Mouse (Mus musculus): ENCODE measurements at regions not wholly inside any gene's neighbourhood (a gene's known extent, or its start where the extent isn't known, plus 50 kb on each side); places are given as distances from the start of the nearest gene placed in this dataset.
A peak's percentile ranks its signal among the peaks of the same experiment; 100 is the strongest.
"Not testable (repeated sequence)": the region's sequence is repeated elsewhere in the genome, so short reads cannot be mapped to it uniquely, and the experiment has no call there.

GRCm38 (mm10) chr7:116596914-116597313 is 92.7 kb downstream of the Nucb2 start:
- no peak for DNase-seq (ENCODE audit: low spot score)

- no peak for DNase-seq (ENCODE audit: low spot score)
Measured at GRCm38 (mm10) chr7:116600340-116600739, 96.2 kb downstream of the Nucb2 start.

DNA sequence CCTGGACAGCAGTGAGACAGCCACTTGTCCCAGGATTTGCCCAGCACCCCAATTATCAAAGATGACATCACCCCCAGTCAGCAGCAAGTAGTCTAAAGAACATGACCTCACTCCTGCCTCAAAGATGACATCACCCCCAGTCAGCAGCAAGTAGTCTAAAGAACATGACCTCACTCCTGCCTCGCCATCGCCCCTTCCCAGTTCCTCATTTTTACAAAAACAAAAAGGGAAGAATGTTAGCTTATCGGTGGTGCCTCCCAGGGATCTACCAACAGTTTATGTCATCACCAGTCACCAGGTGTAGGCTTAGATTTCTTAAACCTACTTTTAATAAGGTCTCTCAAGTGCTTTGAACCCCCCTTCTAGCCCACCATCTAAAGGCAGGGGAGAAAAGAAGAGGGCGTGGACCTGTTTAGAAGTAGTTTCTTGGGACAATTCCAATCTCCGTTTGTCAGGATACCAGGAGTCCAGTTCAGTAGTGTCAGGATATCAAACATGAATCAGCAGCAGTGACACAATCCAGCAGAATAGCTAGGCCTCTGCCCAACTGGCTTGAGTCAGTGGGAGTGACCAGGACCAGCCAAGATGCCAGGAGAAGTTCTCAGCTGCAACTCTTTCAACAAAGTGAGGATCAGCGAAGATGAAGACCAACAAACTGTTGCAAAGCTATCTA is 99.1 kb downstream of the Nucb2 start:
- no peak for DNase-seq (ENCODE audit: low spot score)

- no peak for DNase-seq (ENCODE audit: low spot score)
Measured at GRCm38 (mm10) chr7:116603840-116604194, 99.6 kb downstream of the Nucb2 start.

DNA sequence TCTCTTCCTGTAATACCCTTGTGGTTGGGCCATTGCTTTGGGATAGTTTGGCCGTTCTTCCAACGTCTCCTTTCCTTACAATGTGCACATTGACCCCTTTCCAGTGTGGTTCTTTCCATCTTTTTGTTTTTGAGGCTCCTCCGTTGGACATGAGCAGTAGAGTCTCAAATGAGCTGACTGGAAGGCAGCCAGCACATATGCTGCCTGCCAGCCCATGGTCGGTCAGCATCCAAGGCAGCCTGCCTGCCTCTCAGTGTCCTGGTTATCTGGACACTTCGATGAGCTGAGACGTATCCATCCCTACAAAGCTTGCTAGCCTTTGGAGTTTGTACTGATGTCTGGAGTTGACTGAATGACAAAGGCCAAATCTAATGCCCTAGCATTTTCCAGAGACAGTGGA is 102.1 kb downstream of the Nucb2 start:
- DNase-seq (ENCODE audit: low spot score): no peak

GRCm38 (mm10) chr7:116606751-116607483 is 102.7 kb downstream of the Nucb2 start:
- DNase-seq (ENCODE audit: low spot score): no peak

DNA sequence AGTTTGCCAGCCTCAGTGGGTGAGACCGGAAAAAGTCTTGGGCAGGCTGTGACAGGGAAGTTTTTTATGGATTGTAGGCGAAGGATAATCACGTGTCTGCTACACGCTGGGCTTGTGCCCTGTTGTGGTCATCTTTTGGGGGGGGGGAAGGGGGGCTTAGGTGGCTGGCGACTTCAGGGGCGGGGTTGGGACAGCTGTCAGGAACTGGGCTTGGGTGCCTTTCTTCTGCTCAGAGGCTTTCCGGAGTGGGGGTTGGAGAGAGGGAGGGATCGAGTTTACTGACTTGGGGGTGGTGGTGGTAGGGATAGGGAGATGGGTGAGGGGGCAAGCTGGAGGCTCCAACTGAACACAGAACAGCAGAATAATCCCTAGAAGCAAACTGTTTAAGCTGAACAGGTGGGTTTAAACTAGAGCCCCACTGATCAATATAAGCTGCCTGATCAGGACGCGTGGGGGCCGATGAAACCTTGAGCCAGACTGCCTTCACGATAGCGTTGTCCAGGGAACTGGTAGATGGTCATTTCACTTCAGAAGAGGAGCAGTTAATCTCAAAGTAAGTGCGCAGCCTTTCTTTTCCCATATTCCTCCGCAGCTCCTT is 103.6 kb downstream of the Nucb2 start:
- DNase-seq (ENCODE audit: low spot score): peak; percentile 46

- peak; percentile 91 for DNase-seq (ENCODE audit: low spot score)
Measured at GRCm38 (mm10) chr7:116608350-116609085, 104.3 kb downstream of the Nucb2 start.

DNA sequence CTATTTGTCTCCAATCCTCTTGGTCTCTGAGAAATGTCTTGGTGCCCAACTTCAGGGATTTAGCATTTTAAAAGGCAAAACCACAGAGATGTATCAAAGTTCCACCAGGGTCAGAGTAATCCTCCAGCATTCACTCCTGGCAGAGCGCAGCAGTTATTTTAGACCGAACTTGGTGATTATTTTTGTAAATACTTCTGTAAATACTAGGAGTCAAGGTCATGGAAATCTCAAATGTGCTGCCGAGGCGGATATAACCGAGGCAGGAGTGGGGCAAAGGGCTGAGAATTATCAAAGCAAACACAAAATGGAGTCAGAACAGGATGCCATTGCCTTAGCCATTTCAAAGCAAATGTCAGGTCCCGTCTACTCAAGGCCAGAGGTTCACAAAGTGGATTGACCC is 105.2 kb downstream of the Nucb2 start:
- no peak for DNase-seq (ENCODE audit: low spot score)

DNA sequence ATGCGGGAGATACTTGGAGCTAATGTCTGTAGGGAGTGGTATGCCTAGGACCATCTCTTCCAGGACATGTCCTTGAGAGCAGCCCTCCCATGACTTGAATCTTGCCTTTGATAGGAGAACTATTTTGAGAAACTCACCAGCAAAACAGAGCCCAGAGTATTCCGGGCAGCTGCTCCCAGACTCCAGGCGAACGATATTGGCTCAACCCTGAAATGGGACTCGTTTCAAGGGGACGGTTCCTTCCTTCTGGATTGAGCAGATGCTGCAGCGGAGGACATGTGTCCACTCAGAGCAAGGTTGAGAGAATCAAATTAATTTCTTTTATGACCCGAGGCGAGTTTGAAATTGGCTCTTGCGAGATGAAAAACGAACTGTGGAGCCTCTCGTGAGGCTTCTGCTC is 105.7 kb downstream of the Nucb2 start:
- DNase-seq (ENCODE audit: low spot score): no peak

DNA sequence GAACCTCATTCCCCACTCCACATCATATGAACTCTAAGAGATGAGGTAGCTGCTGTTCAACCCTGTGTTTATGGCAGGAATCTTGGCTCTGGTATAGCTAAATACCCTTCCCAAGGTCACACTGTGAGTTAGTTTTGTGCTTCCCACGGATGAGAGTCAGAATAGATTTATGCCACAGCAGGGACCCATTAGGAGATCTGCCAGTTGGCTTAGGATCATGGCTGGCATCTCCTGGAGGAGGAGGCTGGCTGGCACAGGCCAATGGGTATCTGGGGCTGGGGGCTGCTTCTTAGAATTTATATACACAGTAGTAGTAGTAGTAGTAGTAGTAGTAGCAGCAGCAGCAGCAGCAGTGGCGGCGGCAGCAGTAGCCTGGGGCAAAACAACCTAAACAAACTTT is 111.8 kb downstream of the Nucb2 start:
- DNase-seq (ENCODE audit: low spot score): no peak

DNA sequence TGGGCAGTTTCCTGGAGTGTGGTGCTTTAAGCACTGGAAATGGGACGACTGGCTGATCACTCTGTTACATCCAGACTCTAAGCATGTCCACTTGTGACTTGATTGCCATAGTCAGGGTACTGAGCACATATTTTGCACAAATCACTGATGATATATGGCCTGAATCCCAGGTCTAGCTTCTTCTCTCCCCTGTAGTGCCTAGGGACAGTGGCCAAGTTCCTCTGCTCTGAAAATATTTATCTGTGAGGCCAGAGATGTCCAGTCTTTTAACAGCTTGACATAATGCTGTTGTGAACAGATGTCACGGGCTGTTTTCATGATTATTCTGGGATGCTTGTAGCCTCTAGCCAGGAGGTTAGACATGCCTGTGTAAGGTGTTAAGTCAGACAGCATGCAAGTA is 115.5 kb downstream of the Nucb2 start:
- DNase-seq (ENCODE audit: low spot score): no peak

- no peak for DNase-seq (ENCODE audit: low spot score)
Measured at GRCm38 (mm10) chr7:116620381-116620780, 116.2 kb downstream of the Nucb2 start.

DNA sequence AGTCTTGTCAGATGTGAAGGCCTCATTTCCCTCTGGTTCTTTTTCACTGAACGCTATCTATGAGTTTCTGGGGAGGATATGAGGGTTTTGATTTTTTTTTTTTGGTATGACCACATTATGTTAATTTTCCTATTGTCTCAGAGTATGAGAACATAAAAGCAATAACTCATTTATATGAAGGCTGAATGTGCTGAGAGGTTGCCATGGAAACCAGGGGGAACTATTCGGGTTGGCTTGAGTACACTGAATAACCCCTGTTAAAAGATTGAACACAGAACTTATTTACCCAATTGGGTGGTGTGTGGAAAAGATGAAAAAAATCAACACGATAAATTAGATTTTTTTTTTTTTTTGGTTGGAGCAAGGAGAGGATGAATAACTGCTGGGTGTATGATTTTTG is 129.0 kb downstream of the Nucb2 start:
- DNase-seq (ENCODE audit: low spot score): no peak

- DNase-seq (ENCODE audit: low spot score): peak; percentile 93
Measured at GRCm38 (mm10) chr7:116644902-116645650, 140.9 kb downstream of the Nucb2 start.

DNA sequence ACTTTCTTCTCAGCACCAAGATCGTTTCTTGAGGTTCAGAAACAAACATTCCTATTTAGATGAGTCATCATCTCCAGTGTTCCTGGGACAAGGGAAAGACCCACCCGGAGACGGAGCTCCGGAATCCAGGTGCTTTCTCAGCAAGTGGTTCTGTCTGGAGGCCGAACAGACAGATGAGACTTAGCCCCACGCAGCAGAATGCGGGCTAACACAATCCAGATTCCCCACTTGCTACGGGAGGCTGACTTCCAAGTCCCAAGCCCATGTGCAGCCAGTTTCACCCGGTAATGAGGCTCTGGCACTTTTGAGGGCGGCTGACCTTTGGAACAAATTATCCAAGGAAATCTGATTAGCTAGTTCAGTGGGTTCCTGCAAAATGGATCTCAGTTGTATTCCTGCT is 150.3 kb downstream of the Nucb2 start:
- peak; percentile 41 for DNase-seq (ENCODE audit: low spot score)

DNA sequence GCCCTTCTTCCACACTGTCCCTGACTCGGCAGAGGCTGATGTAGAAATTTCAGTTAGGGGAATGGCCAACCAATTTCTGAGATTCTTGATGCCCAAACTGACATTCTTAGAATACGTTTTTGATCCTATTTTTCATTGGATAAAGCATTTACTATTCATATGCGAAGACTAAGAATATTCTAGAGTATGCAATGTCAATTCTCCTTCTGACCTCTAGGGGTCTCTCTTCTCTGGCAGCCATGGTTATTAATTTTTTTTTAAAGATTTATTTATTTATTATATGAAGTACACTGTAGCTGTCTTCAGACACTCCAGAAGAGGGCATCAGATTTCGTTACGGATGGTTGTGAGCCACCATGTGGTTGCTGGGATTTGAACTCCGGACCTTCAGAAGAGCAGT is 152.9 kb downstream of the Nucb2 start:
- DNase-seq (ENCODE audit: low spot score): not testable (repeated sequence)

DNA sequence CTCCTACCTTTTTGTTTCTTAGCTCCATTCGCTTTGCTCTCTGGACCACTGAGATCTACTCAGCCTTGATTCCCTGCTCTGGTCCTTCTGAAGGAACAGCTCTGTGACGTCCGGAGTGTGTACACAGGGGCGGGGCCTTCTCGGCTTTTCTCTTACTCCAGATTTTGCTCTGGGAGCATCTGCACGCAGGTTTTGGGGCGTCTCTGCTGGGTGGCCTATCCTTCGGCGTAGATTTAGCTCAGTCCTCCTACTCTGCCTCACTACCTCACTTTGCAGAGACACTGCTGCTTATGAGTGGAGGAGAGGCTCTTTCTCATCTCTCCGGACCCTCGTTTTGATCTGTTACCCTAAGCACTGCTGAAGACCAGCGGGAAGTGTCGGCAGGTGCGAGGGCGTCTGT is 161.4 kb downstream of the Nucb2 start:
- no peak for DNase-seq (ENCODE audit: low spot score)

GRCm38 (mm10) chr7:116674199-116675019 is 170.2 kb downstream of the Nucb2 start:
- peak; percentile 45 for DNase-seq (ENCODE audit: low spot score)

- no peak for DNase-seq (ENCODE audit: low spot score)
Measured at GRCm38 (mm10) chr7:116676696-116677095, 172.5 kb downstream of the Nucb2 start.

DNA sequence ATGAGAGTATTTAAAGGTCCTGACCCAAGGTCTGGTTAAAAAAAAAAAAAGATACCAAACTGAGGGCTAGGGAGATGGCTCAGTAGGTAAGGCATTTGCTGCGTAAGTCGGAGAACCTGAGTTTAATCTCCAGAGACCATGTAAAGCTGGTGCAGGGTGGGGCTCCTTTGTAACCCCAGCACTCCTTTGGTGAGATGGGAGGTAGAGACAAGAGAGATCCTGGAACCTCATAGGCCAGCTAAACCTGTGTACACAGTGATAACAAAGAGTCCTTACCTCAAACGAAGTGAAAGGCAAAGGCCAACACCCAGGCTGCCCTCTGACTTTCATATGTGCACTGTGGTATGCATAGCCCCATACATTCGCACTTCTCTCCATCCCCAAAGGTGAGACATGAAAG is 175.0 kb downstream of the Nucb2 start:
- DNase-seq (ENCODE audit: low spot score): no peak
